Mouse (Mus musculus) bone marrow, adult 2 months (tissue): ENCODE results near the gene Treml4. TPM values are rescaled to one million over a fixed set of nuclear protein-coding genes. Genes with fewer than 3 reads are reported as not detected.

Experiments used
- H3K27ac ChIP-seq: fragments of 200-500 bp; 2 replicates; pipeline ENCODE4 v1.5.1; 2012; ENCODE audit warnings: low read depth, mild to moderate bottlenecking, control low read depth, inconsistent platforms, low read length; ENCODE audit not compliant: control insufficient read depth, poor library complexity, insufficient read depth
- H3K4me1 ChIP-seq: fragments of 200-500 bp; 2 replicates; pipeline ENCODE4 v1.6.1; 2011; ENCODE audit warnings: low read length; ENCODE audit not compliant: control insufficient read depth, insufficient read depth
- H3K4me3 ChIP-seq: fragments of 200-500 bp; replicated peaks from 2 replicates; pipeline ENCODE3; 2011; ENCODE audit warnings: mild to moderate bottlenecking, low read depth, low read length, control low read depth; ENCODE audit not compliant: control insufficient read depth
- CTCF ChIP-seq: fragments of 200-500 bp; IDR thresholded peaks from 2 replicates; pipeline ENCODE4 v1.5.1; 2011; ENCODE audit warnings: low read length, control low read depth; ENCODE audit not compliant: control insufficient read depth, insufficient read depth
- POLR2A ChIP-seq: fragments of 200-500 bp; IDR thresholded peaks from 2 replicates; pipeline ENCODE4 v1.6.1; 2011; ENCODE audit warnings: low read depth, mild to moderate bottlenecking, control low read depth, low read length, borderline replicate concordance; ENCODE audit not compliant: control insufficient read depth
- WGBS: fragments of 180-500 bp; shearing (Covaris S2); methylation state at CpG from one replicate; pipeline ENCODE4 v1.1.7; 2018; 5-methylcytosine and 5-hydroxymethylcytosine counted together
- polyA plus RNA-seq: library from polyadenylated mRNA; stranded (reverse); fragments of >200 nt; gene quantifications from 2 replicates; pipeline ENCODE4 v1.2.4, GENCODE M21; 2011; ENCODE audit warnings: low replicate concordance; ENCODE audit not compliant: missing spikeins, insufficient read depth, insufficient read length

The Treml4 gene
- polyA plus RNA-seq, 1 experiment = 21.2 TPM

DNA sequence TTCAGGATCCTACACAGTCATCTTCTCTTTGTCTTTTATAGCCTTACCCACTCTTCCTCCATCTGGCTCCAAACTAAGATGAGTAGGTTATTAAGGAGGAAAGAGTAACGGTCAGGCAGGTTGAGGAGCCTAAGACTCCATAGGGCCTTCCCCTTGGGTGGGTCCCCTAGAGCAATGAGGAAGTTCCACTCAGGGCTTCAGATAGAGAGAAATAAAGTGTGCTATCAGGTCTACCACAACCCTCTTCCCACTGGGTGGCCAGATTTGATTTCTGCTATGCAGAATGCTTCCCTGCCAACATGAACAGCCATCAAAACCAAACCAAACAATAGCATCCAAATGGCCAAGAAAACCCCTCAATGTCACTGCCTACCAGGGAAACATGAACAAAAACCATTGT is 3.5 kb downstream of the Treml4 start:
- Histone ChIP-seq H3K27ac (no peak overlapping the region), H3K4me1 (peaks cover 3% of the 10 kb centered on the region; the same call in 1 of the 2 replicates), H3K4me3 (no peak overlapping the region)
- TF ChIP-seq POLR2A = no peak
- TF ChIP-seq CTCF = no peak
- 24% methylated on average over 1 of the region's 1 CpGs for WGBS

DNA sequence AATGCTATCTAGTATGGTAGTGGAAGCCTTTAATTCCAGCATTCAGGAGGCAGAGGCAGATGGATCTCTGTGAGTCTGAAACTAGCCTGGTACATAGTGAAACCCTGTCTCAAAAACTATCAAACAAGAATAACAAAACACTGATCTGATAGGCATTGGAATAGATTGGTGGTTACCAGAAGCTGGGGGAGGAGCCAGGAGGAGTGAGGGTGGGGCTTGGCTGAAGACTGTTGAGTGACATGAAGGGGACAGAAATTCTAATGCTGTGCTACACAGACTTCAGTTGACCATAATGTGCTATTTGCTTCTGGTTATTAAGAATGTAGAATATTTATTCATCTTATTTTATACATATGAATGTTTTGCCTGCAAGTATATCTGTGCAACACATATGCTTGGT is 4.2 kb downstream of the Treml4 start:
- no peak for TF ChIP-seq CTCF
- TF ChIP-seq POLR2A = no peak

GRCm38 (mm10) chr17:48269833-48270232 is 5.7 kb downstream of the Treml4 start:
- no peak overlapping the region for H3K4me3 ChIP-seq
- 56% methylated on average over 4 of the region's 4 CpGs for WGBS
- H3K4me1 ChIP-seq = peaks cover 6% of the 10 kb centered on the region
- TF ChIP-seq POLR2A (no peak), CTCF (no peak)
- no peak overlapping the region for H3K27ac ChIP-seq

More for the DNA sequence above, 4.2 kb downstream of the Treml4 start:
- no peak overlapping the region for H3K27ac ChIP-seq
- no peak overlapping the region for H3K4me3 ChIP-seq
- H3K4me1 ChIP-seq = peaks cover 3% of the 10 kb centered on the region; the same call in 1 of the 2 replicates

DNA sequence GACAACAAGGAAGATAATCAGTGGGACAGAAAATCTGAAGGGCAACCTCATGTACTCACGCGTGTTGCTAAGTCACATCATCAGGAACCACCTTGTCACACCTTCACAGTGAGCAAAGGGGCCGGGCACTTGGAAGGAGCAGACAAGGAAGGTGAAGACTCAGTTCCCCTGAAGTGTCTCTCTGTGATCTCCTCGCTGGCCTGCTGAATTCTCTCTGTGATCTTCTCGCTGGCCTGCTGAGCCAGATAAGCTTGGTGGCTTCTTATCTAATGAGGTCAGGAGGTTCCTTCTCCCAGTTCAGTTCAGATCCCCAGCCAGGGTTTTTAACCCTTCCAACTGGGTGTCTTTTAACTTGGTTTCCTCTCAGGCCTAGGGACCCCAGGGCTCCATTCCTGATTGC is 8.1 kb downstream of the Treml4 start:
- WGBS = 62% methylated on average over 5 of the region's 5 CpGs

DNA sequence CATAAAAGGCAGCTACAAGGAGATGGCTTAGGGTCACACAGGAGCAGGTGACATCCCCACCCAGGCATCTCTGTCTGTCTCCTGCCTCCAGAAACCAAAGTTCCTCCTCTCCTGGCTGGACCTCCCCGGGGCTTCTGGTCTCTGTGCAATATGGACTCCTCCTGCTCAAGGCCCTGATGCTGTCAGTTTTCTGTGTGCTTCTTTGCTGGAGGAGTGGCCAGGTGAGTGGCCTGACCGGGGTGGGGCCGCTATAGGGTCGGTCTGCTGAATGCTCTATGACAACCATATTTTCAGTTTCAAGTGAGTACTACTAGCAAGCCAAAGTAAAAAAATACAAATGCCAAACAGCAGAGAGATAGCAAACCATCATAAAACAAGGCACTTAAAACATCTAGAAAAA is 8.5 kb downstream of the Treml4 start:
- 76% methylated on average over 4 of the region's 4 CpGs for whole genome bisulfite sequencing
- Histone ChIP-seq H3K27ac (peak overlapping the region; percentile 49), H3K4me1 (peaks cover 6% of the 10 kb centered on the region)

More for the DNA sequence above, 8.1 kb downstream of the Treml4 start:
- Histone ChIP-seq H3K4me1 (peaks cover 6% of the 10 kb centered on the region), H3K4me3 (peak overlapping the region; percentile 47), H3K27ac (peak overlapping the region; percentile 59)
- TF ChIP-seq POLR2A (no peak), CTCF (no peak)

DNA sequence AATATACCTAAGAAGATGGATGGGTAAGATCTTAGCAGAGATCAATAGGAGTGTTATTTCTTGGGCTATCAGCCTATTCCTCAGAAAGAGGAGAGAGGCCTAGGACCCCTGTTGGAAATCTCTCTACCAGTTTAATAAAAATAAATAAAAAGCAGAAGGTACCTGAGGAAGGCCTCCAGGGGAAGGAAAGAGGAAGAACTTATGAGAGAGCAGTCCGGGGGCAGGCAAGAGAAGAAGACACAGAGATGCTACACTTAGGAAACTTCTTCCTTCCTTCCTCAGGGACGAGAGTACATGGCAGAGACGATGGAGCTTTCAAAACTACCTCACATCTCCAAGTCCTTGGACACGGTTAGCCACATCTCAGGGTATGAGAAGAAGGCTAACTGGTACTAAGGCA is 10.0 kb downstream of the Treml4 start:
- Histone ChIP-seq H3K27ac (peak overlapping the region; percentile 51), H3K4me1 (peaks cover 6% of the 10 kb centered on the region), H3K4me3 (no peak overlapping the region)
- WGBS = 15% methylated on average over 4 of the region's 4 CpGs
- TF ChIP-seq CTCF = no peak
- no peak for TF ChIP-seq POLR2A

More for the DNA sequence above, 8.5 kb downstream of the Treml4 start:
- no peak overlapping the region for H3K4me3 ChIP-seq
- TF ChIP-seq POLR2A (no peak), CTCF (no peak)

GRCm38 (mm10) chr17:48274885-48275284 is 10.8 kb downstream of the Treml4 start:
- Histone ChIP-seq H3K4me1 (peaks cover 8% of the 10 kb centered on the region), H3K27ac (no peak overlapping the region), H3K4me3 (no peak overlapping the region)
- TF ChIP-seq CTCF = peak; percentile 74
- no peak for TF ChIP-seq POLR2A
- WGBS = 28% methylated on average over 6 of the region's 6 CpGs

GRCm38 (mm10) chr17:48275736-48276135 is 11.6 kb downstream of the Treml4 start:
- Histone ChIP-seq H3K27ac (no peak overlapping the region), H3K4me1 (peaks cover 7% of the 10 kb centered on the region), H3K4me3 (no peak overlapping the region)
- 58% methylated on average over 7 of the region's 7 CpGs for WGBS
- no peak for TF ChIP-seq POLR2A
- TF ChIP-seq CTCF = no peak

DNA sequence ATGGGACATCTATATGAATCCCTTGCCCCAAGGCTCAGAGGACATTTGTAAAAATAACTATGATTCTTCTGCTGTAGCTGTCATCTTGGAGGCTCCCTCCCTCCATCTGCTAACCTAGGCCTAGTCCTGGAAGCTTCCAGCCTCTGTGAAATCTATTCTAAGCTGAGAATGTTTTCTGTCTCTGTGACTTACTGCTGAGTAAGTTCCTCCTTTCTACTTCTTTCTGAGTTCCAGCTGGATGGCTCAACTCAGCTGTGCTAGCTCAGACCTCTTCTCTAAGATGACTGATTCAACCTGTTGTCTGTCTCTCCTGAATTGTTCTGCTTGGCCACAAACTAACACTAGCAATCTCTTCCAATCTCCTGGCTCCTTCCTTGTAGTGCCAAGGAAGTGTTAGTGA is 14.3 kb downstream of the Treml4 start:
- no peak overlapping the region for H3K27ac ChIP-seq
- peaks cover 8% of the 10 kb centered on the region for H3K4me1 ChIP-seq
- H3K4me3 ChIP-seq = no peak overlapping the region
- TF ChIP-seq POLR2A (no peak), CTCF (no peak)
